Mouse (Mus musculus) myocyte (in vitro differentiated cells): Measurements from ENCODE around the gene Taf3. TPM values are rescaled to one million over a fixed set of nuclear protein-coding genes. Genes with fewer than 3 reads are reported as not detected.
A peak's percentile ranks its signal among the peaks of the same experiment; 100 is the strongest.

Experiments used
- H3K27me3 ChIP-seq: one replicate; pipeline ENCODE4 v1.6.1; 2011; ENCODE audit not compliant: control insufficient read depth, insufficient read depth, insufficient read length
- H3K36me3 ChIP-seq: one replicate; pipeline ENCODE4 v1.6.1; 2011; ENCODE audit not compliant: control insufficient read depth, insufficient read depth
- H3K4me2 ChIP-seq: one replicate; pipeline ENCODE4 v1.6.1; 2011; ENCODE audit warnings: low read depth, control low read depth
- H3K4me3 ChIP-seq: one replicate; pipeline ENCODE4 v1.5.1; 2011; ENCODE audit warnings: mild to moderate bottlenecking, control low read depth, moderate library complexity
- H3K79me2 ChIP-seq: one replicate; pipeline ENCODE4 v1.6.1; 2011; ENCODE audit not compliant: control insufficient read depth, insufficient read depth
- H3ac ChIP-seq: one replicate; pipeline ENCODE4 v1.6.1; 2011; ENCODE audit not compliant: control insufficient read depth, insufficient read length
- CEBPB ChIP-seq: IDR thresholded peaks from 2 replicates; pipeline ENCODE4 v1.6.1; 2011; ENCODE audit warnings: mild to moderate bottlenecking, moderate library complexity; ENCODE audit not compliant: poor library complexity, insufficient read depth, severe bottlenecking
- E2F4 ChIP-seq: IDR thresholded peaks from one replicate; pipeline ENCODE4 v1.6.1; 2011; ENCODE audit warnings: mild to moderate bottlenecking, control low read depth, moderate library complexity; ENCODE audit not compliant: insufficient read depth
- MAX ChIP-seq: IDR thresholded peaks from one replicate; pipeline ENCODE4 v1.6.1; 2011; ENCODE audit warnings: low read depth, mild to moderate bottlenecking, control low read depth
- MYOD1 ChIP-seq, 3 experiments: IDR thresholded peaks; one replicate each; pipeline ENCODE4 v1.6.1; 2011; ENCODE audit warnings: control low read depth in 2 of 3, low read depth in 2 of 3, mild to moderate bottlenecking in 2 of 3, moderate library complexity in 1 of 3; ENCODE audit not compliant: insufficient read length in 2 of 3, control insufficient read depth in 1 of 3
- MYOG ChIP-seq, 3 experiments: IDR thresholded peaks; one replicate each; pipeline ENCODE4 v1.6.1; 2011; ENCODE audit warnings: control low read depth in 2 of 3, low read depth in 2 of 3, mild to moderate bottlenecking in 2 of 3; ENCODE audit not compliant: insufficient read length in 2 of 3, control insufficient read depth in 1 of 3, insufficient read depth in 1 of 3
- POLR2A ChIP-seq: IDR thresholded peaks from one replicate; pipeline ENCODE4 v1.6.1; 2011; ENCODE audit warnings: low read depth, mild to moderate bottlenecking, control low read depth, moderate library complexity; ENCODE audit not compliant: insufficient read length
- POLR2AphosphoS2 ChIP-seq: IDR thresholded peaks from one replicate; pipeline ENCODE4 v1.6.1; 2011; ENCODE audit warnings: low read depth, control low read depth; ENCODE audit not compliant: insufficient read length
- REST ChIP-seq: IDR thresholded peaks from one replicate; pipeline ENCODE4 v1.6.1; 2011; ENCODE audit warnings: mild to moderate bottlenecking, control low read depth, moderate library complexity; ENCODE audit not compliant: insufficient read depth, insufficient read length
- SRF ChIP-seq: IDR thresholded peaks from one replicate; pipeline ENCODE4 v1.6.1; 2011; ENCODE audit warnings: low read depth; ENCODE audit not compliant: control insufficient read depth, insufficient read length
- TCF12 ChIP-seq: IDR thresholded peaks from one replicate; pipeline ENCODE4 v1.6.1; 2011; ENCODE audit warnings: mild to moderate bottlenecking, control low read depth; ENCODE audit not compliant: poor library complexity, insufficient read depth, severe bottlenecking
- TCF3 ChIP-seq: IDR thresholded peaks from one replicate; pipeline ENCODE4 v1.6.1; 2011; ENCODE audit warnings: low read depth, control low read depth; ENCODE audit not compliant: insufficient read length
- USF1 ChIP-seq: IDR thresholded peaks from one replicate; pipeline ENCODE4 v1.6.1; 2011; ENCODE audit warnings: low read depth, mild to moderate bottlenecking, control low read depth, moderate library complexity
- polyA plus RNA-seq: library from polyadenylated mRNA; unstranded; fragments of >200 nt; fragmentation: generic; extraction: Trizol; gene quantifications from one replicate; pipeline ENCODE4 v1.2.1, GENCODE M21; 2012; ENCODE audit warnings: missing spikeins

Taf3 gene
- polyA plus RNA-seq, 1 experiment = 6.6 TPM

DNA sequence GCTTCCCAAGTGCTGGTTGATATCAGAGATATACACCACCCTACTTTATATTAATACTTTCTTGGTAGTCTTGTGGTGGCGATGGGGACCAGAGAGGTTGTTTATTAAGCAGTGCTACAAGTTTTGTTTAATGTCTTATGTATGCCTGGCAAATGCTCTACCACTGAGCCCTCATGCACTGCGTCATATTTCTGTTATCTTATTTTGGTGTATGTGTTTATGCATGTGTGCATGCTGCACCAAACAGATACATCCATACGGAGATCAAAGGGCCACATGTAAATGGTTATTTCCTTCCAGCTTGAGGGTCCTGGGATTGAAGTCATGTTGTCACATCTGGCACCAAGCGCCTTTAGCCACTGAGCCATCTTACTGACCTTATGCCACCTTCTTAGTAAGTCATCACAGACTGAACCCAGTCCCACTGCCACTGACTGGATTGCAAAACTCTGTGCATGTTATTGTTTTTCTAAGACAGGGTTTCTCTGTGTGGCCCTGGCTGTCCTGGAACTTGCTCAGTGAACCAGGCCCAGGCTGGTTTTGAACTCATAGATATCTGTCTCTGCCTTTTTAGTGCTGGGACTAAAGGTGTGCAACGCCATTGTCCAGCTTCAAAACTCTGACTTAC, 33.2 kb upstream of the Taf3 start:
- H3K4me2 ChIP-seq = peak overlapping the region; percentile 84
- H3K4me3 ChIP-seq = peak overlapping the region; percentile 87
- H3K36me3 ChIP-seq = peaks cover 2% of the 10 kb centered on the region
- no peak overlapping the region for H3ac ChIP-seq
- H3K27me3 ChIP-seq = no peaks in the 10 kb centered on the region
- TF ChIP-seq POLR2A = no peak
- TF ChIP-seq TCF12 = no peak
- TF ChIP-seq POLR2AphosphoS2 = no peak
- no peak for TF ChIP-seq CEBPB
- no peak for TF ChIP-seq E2F4
- no peak for TF ChIP-seq USF1
- TF ChIP-seq MYOG (IDR thresholded peaks at IDR 0.05; ENCODE audit: control insufficient read depth in 1 of 3, insufficient read depth in 1 of 3, insufficient read length in 2 of 3, low read depth in 2 of 3) = no peak
- no peak for TF ChIP-seq REST
- no peak for TF ChIP-seq SRF
- TF ChIP-seq TCF3 = no peak
- TF ChIP-seq MYOD1 (IDR thresholded peaks at IDR 0.05; ENCODE audit: control insufficient read depth in 1 of 3, insufficient read length in 2 of 3, low read depth in 2 of 3) = no peak
- no peak for TF ChIP-seq MAX
- H3K79me2 ChIP-seq = peaks cover 87% of the 10 kb centered on the region

DNA sequence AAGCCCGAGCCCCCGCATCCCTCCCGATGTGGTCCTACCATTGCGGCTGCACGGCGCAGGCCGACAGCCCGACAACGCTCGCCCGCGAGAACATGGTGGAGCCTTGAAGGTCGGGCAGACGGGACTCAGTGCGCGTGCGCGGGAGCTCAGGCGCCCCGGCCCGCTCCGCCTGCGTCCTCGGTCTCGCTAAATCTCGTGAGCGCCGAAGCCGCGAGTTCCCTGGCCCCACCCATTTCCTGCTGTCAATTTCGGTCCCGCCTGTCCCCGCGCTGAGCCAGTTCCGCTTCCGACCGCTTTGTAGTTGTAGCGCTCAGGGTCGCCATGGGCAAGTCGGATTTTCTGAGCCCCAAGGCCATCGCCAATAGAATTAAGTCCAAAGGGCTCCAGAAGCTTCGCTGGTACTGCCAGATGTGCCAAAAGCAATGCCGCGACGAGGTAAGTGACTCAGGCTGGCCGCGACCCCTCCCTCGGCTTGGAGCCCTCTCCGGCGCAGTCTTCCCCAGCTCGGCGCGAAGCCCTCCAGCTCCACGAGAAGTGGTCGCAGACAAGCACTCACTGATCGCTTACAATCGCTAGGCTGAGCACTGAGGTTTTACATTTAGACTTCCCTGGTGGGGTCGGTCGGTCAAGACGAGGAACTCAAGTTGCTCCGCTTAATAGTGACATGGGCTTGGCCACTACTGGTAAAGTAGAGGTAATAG, 32.1 kb upstream of the Taf3 start, which contains the start of the genes Atp5c1 and Kin:
Gene Atp5c1, minus strand, starts transcription at position 201 of the 701 bp plus-strand sequence.
Gene Kin, plus strand, starts transcription at position 284 of the 701 bp plus-strand sequence.
- no peaks in the 10 kb centered on the region for H3K27me3 ChIP-seq
- H3K4me3 ChIP-seq = peak within 1 kb of the TSS; percentile 87
- peak within 1 kb of the TSS; percentile 95 for H3K4me2 ChIP-seq
- peaks cover 93% of the 10 kb centered on the region for H3K79me2 ChIP-seq
- H3K36me3 ChIP-seq = no peaks in the 10 kb centered on the region
- TF ChIP-seq MYOD1 (IDR thresholded peaks at IDR 0.05; ENCODE audit: control insufficient read depth in 1 of 3, insufficient read length in 2 of 3, low read depth in 2 of 3) = peak in 1 of 3 experiments; percentile 22
- TF ChIP-seq POLR2A = peak; percentile 97
- no peak for TF ChIP-seq MAX
- peak; percentile 96 for TF ChIP-seq POLR2AphosphoS2
- TF ChIP-seq USF1 = no peak
- no peak for TF ChIP-seq TCF12
- peak; percentile 7 for TF ChIP-seq REST
- TF ChIP-seq MYOG (IDR thresholded peaks at IDR 0.05; ENCODE audit: control insufficient read depth in 1 of 3, insufficient read depth in 1 of 3, insufficient read length in 2 of 3, low read depth in 2 of 3) = no peak
- no peak for TF ChIP-seq TCF3
- peak; percentile 22 for TF ChIP-seq SRF
- TF ChIP-seq E2F4 = no peak
- TF ChIP-seq CEBPB = no peak
- peak within 1 kb of the TSS; percentile 40 for H3ac ChIP-seq

DNA sequence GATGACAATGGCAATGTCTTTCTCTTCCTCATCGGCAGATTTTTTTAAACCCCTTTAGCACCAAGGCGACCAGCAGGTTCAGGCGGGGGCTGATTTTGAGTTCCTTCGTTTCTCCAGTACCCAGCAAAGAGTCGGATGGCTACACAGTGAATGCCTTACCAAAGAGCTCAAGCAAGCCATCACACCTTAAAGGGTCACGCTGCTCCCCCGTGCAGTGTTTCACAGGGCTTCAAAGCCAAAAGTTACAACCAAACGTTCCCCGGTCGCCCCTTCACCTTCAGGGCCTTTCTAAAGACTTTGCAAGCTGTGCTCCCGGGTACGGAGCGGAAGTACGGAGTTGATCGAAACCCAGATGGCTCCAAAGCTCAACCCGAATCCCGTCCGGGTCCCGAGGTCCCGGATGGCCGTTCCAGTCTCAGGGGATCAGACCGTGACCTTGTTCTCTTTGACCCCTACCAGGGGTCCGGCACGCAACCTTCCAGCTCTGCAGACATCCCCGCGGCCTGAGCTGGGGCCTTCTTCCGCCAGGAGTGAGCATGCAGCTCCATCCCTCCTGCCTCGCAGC, 31.4 kb upstream of the Taf3 start:
- Histone ChIP-seq H3ac (peak overlapping the region; percentile 40), H3K27me3 (no peaks in the 10 kb centered on the region), H3K36me3 (no peaks in the 10 kb centered on the region), H3K79me2 (peaks cover 94% of the 10 kb centered on the region), H3K4me2 (peak overlapping the region; percentile 95), H3K4me3 (peak overlapping the region; percentile 87)
- TF ChIP-seq TCF12 (no peak), MYOD1 (IDR thresholded peaks at IDR 0.05; ENCODE audit: control insufficient read depth in 1 of 3, insufficient read length in 2 of 3, low read depth in 2 of 3) (no peak), TCF3 (no peak)

DNA sequence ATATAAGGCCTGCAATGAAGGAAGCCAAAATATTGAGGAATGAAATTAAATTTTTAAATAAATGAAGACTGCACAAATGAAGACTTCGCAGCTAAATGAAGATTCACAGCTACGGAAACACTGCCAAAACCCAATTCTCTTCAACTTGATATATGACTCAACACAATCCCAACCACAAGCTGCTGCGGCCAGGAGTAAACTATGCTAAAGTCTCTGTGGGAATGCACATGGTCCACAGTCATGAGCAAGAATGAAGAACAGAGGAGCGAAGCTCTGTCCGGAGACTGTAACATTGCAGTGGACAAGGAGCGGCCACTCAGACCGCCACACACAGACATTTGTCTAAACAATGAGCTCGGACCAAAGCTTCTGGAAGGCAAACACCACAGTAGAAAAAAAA, 28.3 kb upstream of the Taf3 start:
- Histone ChIP-seq H3K79me2 (peaks cover 97% of the 10 kb centered on the region), H3K27me3 (no peaks in the 10 kb centered on the region), H3K4me3 (peak overlapping the region; percentile 8), H3K4me2 (peak overlapping the region; percentile 95), H3ac (no peak overlapping the region), H3K36me3 (peaks cover 6% of the 10 kb centered on the region)
- TF ChIP-seq MAX (peak; percentile 68), USF1 (no peak)

DNA sequence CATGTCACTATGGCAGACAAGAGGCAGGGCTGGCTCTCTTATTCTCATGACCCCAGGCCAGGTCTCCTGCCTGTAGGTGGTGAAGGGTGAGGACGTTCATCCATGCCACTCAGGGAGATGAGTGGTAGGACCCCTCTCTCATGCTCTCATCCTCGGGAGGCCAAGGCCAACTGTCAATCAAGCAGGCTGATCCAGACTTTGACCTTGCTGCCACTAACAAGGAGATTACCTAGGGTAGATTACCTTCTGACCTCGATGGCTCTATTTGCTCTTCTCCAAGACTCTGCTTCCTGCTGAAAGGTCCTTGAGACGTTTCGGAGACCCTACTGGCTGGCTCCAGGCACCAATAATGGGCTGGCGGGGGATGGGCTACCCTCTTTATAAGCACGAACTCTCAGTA, 26.1 kb upstream of the Taf3 start:
- H3K4me3 ChIP-seq = no peak overlapping the region
- TF ChIP-seq TCF3 = no peak
- no peak for TF ChIP-seq SRF
- no peak for TF ChIP-seq MYOG (IDR thresholded peaks at IDR 0.05; ENCODE audit: control insufficient read depth in 1 of 3, insufficient read depth in 1 of 3, insufficient read length in 2 of 3, low read depth in 2 of 3)
- no peak for TF ChIP-seq USF1
- TF ChIP-seq E2F4 = no peak
- no peak for TF ChIP-seq REST
- TF ChIP-seq MYOD1 (IDR thresholded peaks at IDR 0.05; ENCODE audit: control insufficient read depth in 1 of 3, insufficient read length in 2 of 3, low read depth in 2 of 3) = no peak
- no peak overlapping the region for H3K4me2 ChIP-seq
- peaks cover 6% of the 10 kb centered on the region for H3K36me3 ChIP-seq
- no peaks in the 10 kb centered on the region for H3K27me3 ChIP-seq
- H3ac ChIP-seq = no peak overlapping the region
- H3K79me2 ChIP-seq = peaks cover 100% of the 10 kb centered on the region
